Comparison of ENCODE assay signal across 10 mouse cellular contexts in genomic region chr12:112987877-112988276, GRCm38 (mm10). TPM values are rescaled to one million over a fixed set of nuclear protein-coding genes. Genes with fewer than 3 reads are reported as not detected.
DNase-seq lines count a peak whose midpoint lies in the region; ATAC-seq lines count a peak whose summit lies in the region.
"Had no signal": no experiment of that assay in that cellular context is flagged by ENCODE, and none has a peak within 500 bp of the region (broad histone marks: within the 10 kb centered on the region; RNA-seq: fewer than 3 reads in every experiment).

No protein-coding gene starts in this region.

- WGBS in heart, embryonic 11.5 days (ENCODE audit: insufficient replicate concordance): 71% methylated on average over 6 of the region's 6 CpGs

- no peak overlapping the region for H3K4me3 ChIP-seq in heart, embryonic 11.5 days (ENCODE audit: low read depth, low read length)
- H3K4me3 ChIP-seq: heart, embryonic 13.5 days; stomach, embryonic 15.5 days had no signal

- H3K36me3 ChIP-seq in heart, embryonic 11.5 days (ENCODE audit: control insufficient read depth, insufficient read depth, low read length): peaks cover 24% of the 10 kb centered on the region

- H3K27me3 ChIP-seq in heart, embryonic 11.5 days (ENCODE audit: control insufficient read depth, insufficient read depth, low read length): no peaks in the 10 kb centered on the region
- H3K27me3 ChIP-seq: heart, embryonic 13.5 days; stomach, embryonic 15.5 days had no signal

- no peak overlapping the region for H3K27ac ChIP-seq in heart, embryonic 11.5 days (ENCODE audit: low read depth, low read length)
- H3K27ac ChIP-seq: heart, embryonic 13.5 days; stomach, embryonic 15.5 days had no signal

- H3K9me3 ChIP-seq in heart, embryonic 11.5 days (replicated peaks; ENCODE audit: control insufficient read depth, low read length): no peaks in the 10 kb centered on the region
- H3K9me3 ChIP-seq: heart, embryonic 13.5 days; stomach, embryonic 15.5 days had no signal

- no peaks in the 10 kb centered on the region; the same call in 1 of the 2 replicates for H3K4me1 ChIP-seq in heart, embryonic 11.5 days (ENCODE audit: control insufficient read depth, insufficient read depth, low read length)

- H3K4me2 ChIP-seq in heart, embryonic 11.5 days: no peak overlapping the region
- H3K4me2 ChIP-seq: heart, embryonic 13.5 days; stomach, embryonic 15.5 days had no signal

- peak; percentile 27 to 69 for DNase-seq in heart, adult 18-20 months
- DNase-seq in spleen, adult 12 weeks (ENCODE audit: low spot score): peak; percentile 32
- no peak for DNase-seq in spleen, postnatal 36 days (ENCODE audit: low spot score in 2 of 2)
- DNase-seq in testis, postnatal 10 days (ENCODE audit: low spot score): peak; percentile 77
- DNase-seq in cerebellum, adult 11-12 months: no peak
- DNase-seq in right cerebral cortex, postnatal 36 days (ENCODE audit: low spot score in 2 of 2): no peak

- H3K9ac ChIP-seq in heart, embryonic 11.5 days (ENCODE audit: low read depth, low read length): no peak overlapping the region
- H3K9ac ChIP-seq: heart, embryonic 13.5 days; stomach, embryonic 15.5 days had no signal

- ATAC-seq in heart, embryonic 11.5 days (replicated peaks; ENCODE audit: insufficient number of reproducible peaks, low FRiP score, low TSS enrichment): no peak
- ATAC-seq in granulocyte monocyte progenitor cell, adult 5-6 weeks (replicated peaks; ENCODE audit: poor library complexity, severe bottlenecking): 0 out of 2 replicates have a peak, but pooled peaks have one; percentile 38

RNA-seq across cellular contexts. Expression of gene Btbd6, which starts 11.6 kb away (rescaled TPM):
- total RNA-seq in heart, adult 18-20 months (2021): 10 to 100 TPM; 24.3 to 27.6 TPM
- polyA plus RNA-seq in heart, embryonic 11.5 days (2014; fragmentation: Nextera tagmentation; extraction: Ambion mirVana): 18.9 and 22.5 TPM in 2 replicates
- total RNA-seq in granulocyte monocyte progenitor cell, adult 5-6 weeks (2014; fragmentation: Nextera tagmentation): 2.4 and 10.5 TPM in 2 replicates
- 3.3 and 6.8 TPM in 2 replicates for total RNA-seq in granulocyte monocyte progenitor cell, adult 5-6 weeks (2017)

RNA-seq across cellular contexts. Expression of gene Brf1, which starts 12.6 kb away (rescaled TPM):
- total RNA-seq in heart, adult 18-20 months (2021): 10 to 100 TPM; 21.4 to 26.4 TPM
- polyA plus RNA-seq in heart, embryonic 11.5 days (2014; fragmentation: Nextera tagmentation; extraction: Ambion mirVana): 33.7 and 39.5 TPM in 2 replicates
- 38.7 and 42.6 TPM in 2 replicates for total RNA-seq in granulocyte monocyte progenitor cell, adult 5-6 weeks (2014; fragmentation: Nextera tagmentation)
- 28.1 and 41.3 TPM in 2 replicates for total RNA-seq in granulocyte monocyte progenitor cell, adult 5-6 weeks (2017)

RNA-seq across cellular contexts. Expression of gene Pacs2, which starts 26.4 kb away (rescaled TPM):
- 10 to 100 TPM; 33.1 to 37.1 TPM for total RNA-seq in heart, adult 18-20 months (2021)
- 7.3 and 11.3 TPM in 2 replicates for polyA plus RNA-seq in heart, embryonic 11.5 days (2014; fragmentation: Nextera tagmentation; extraction: Ambion mirVana)
- 23.7 and 28.5 TPM in 2 replicates for total RNA-seq in granulocyte monocyte progenitor cell, adult 5-6 weeks (2014; fragmentation: Nextera tagmentation)
- 6.9 and 8.8 TPM in 2 replicates for total RNA-seq in granulocyte monocyte progenitor cell, adult 5-6 weeks (2017)

RNA-seq across cellular contexts. Expression of gene Nudt14, which starts 46.0 kb away (rescaled TPM):
- 1 to 10 TPM; 8.2 to 9.2 TPM for total RNA-seq in heart, adult 18-20 months (2021)
- polyA plus RNA-seq in heart, embryonic 11.5 days (2014; fragmentation: Nextera tagmentation; extraction: Ambion mirVana): 44.2 and 50.7 TPM in 2 replicates
- total RNA-seq in granulocyte monocyte progenitor cell, adult 5-6 weeks (2014; fragmentation: Nextera tagmentation): 15.9 and 33.3 TPM in 2 replicates
- 16.6 and 25.4 TPM in 2 replicates for total RNA-seq in granulocyte monocyte progenitor cell, adult 5-6 weeks (2017)

RNA-seq across cellular contexts. Expression of gene Jag2, which starts 58.3 kb away (rescaled TPM):
- 10 to 100 TPM; 31.5 to 38.6 TPM for total RNA-seq in heart, adult 18-20 months (2021)
- polyA plus RNA-seq in heart, embryonic 11.5 days (2014; fragmentation: Nextera tagmentation; extraction: Ambion mirVana): 1.5 and 2.2 TPM in 2 replicates
- total RNA-seq in granulocyte monocyte progenitor cell, adult 5-6 weeks (2014; fragmentation: Nextera tagmentation): 0.95 and 1.0 TPM in 2 replicates
- total RNA-seq in granulocyte monocyte progenitor cell, adult 5-6 weeks (2017): 0.22 and 1.4 TPM in 2 replicates

Comparison
In these comparisons a context has a peak if more than half of its experiments do, and no peak if none do; other contexts are left out.
1. DNase-seq: peak in heart, adult 18-20 months (2 of 2), spleen, adult 12 weeks (single experiment) and testis, postnatal 10 days (single experiment); none in spleen, postnatal 36 days (0 of 2), cerebellum, adult 11-12 months (single experiment) and right cerebral cortex, postnatal 36 days (0 of 2).